Mouse (Mus musculus) testis, adult 2 months (tissue): ENCODE measurements around the gene Il2rb.

Experiments used
- CTCF ChIP-seq: fragments of 200-500 bp; IDR thresholded peaks from 2 replicates; pipeline ENCODE4 v1.5.1; 2012; ENCODE audit warnings: low read depth, mild to moderate bottlenecking, inconsistent platforms, low read length, moderate library complexity; ENCODE audit not compliant: control insufficient read depth, insufficient read depth, insufficient replicate concordance
- POLR2A ChIP-seq: fragments of 200-500 bp; IDR thresholded peaks from 2 replicates; pipeline ENCODE4 v1.6.1; 2012; ENCODE audit warnings: low read depth, mild to moderate bottlenecking, inconsistent platforms, low read length, moderate library complexity; ENCODE audit not compliant: control insufficient read depth

DNA sequence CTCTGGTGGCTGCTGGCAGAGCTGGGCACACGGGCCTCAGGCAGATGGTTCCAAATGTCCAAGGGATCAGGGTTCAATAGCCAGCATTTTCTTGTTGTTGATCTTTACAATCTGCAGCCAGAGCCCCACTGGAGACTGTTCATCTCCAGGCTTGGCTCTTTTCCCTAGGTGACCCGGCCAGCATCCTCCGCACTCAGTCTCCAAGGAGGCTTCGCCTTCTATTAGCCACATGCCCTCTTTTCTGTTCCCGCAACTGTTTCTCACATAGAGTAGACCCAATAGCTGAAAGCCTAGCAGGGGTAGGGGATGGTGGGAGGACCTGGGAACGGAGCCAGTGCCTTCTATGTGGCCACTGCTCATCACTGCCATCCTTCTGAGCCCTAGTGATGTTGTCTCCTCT lies 21.6 kb downstream of the Il2rb start:
- TF ChIP-seq POLR2A (no peak), CTCF (no peak)
